Mouse (Mus musculus) lung, postnatal 0 days (tissue): ENCODE measurements around the gene Amer1. TPM values are rescaled to one million over a fixed set of nuclear protein-coding genes. Genes with fewer than 3 reads are reported as not detected.
A peak's percentile ranks its signal among the peaks of the same experiment; 100 is the strongest.

Experiments used
- ATAC-seq: fragments of 200-750 bp; cut with Nextera tagmentation; 2 replicates; pipeline ENCODE4 v1.8.0; 2017; ENCODE audit warnings: moderate library complexity
- DNase-seq: peaks from one replicate; pipeline ENCODE4 v3.0.0-alpha.2; 2016; ENCODE audit warnings: low spot score
- H3K27ac ChIP-seq: fragments of 300-500 bp; sonication (generic); 2 replicates; pipeline ENCODE4 v1.5.1; 2014; ENCODE audit warnings: antibody characterized with exemption, mild to moderate bottlenecking, low read length, mixed read lengths
- H3K27me3 ChIP-seq: fragments of 300-500 bp; sonication (generic); replicated peaks from 2 replicates; pipeline ENCODE4 v1.6.1; 2014; ENCODE audit warnings: low read length, mixed read lengths; ENCODE audit not compliant: insufficient read depth
- H3K36me3 ChIP-seq: fragments of 300-500 bp; sonication (generic); 2 replicates; pipeline ENCODE4 v1.6.1; 2014; ENCODE audit warnings: low read length, mixed read lengths; ENCODE audit not compliant: insufficient read depth
- H3K4me1 ChIP-seq: fragments of 300-500 bp; sonication (generic); 2 replicates; pipeline ENCODE4 v1.6.1; 2014; ENCODE audit warnings: antibody characterized with exemption, low read depth, low read length, mixed read lengths; ENCODE audit not compliant: insufficient read depth
- H3K4me2 ChIP-seq: fragments of 300-500 bp; sonication (generic); replicated peaks from 2 replicates; pipeline ENCODE4 v1.6.1; 2014; ENCODE audit warnings: low read depth, mild to moderate bottlenecking, low read length, moderate library complexity, mixed read lengths
- H3K4me3 ChIP-seq: fragments of 300-500 bp; sonication (generic); 2 replicates; pipeline ENCODE4 v1.5.1; 2014; ENCODE audit warnings: low read depth, low read length
- H3K9ac ChIP-seq: fragments of 300-500 bp; sonication (generic); replicated peaks from 2 replicates; pipeline ENCODE4 v1.6.1; 2014; ENCODE audit warnings: low read depth, mild to moderate bottlenecking
- H3K9me3 ChIP-seq: fragments of 300-500 bp; sonication (generic); 2 replicates; pipeline ENCODE4 v1.6.1; 2016; ENCODE audit warnings: low read length, mixed read lengths
- CTCF ChIP-seq: IDR thresholded peaks from 2 replicates; pipeline ENCODE4 v1.5.1; 2016; ENCODE audit warnings: antibody characterized with exemption, mild to moderate bottlenecking
- EP300 ChIP-seq: IDR thresholded peaks from 2 replicates; pipeline ENCODE4 v1.6.1; 2016; ENCODE audit warnings: antibody characterized with exemption, mild to moderate bottlenecking, control low read depth
- WGBS: fragments of 180-500 bp; shearing (Covaris S2); extraction: QIAGEN DNeasy Blood & Tissue Kit; methylation state at CpG from one replicate; pipeline ENCODE4 v1.1.7; 2014; 5-methylcytosine and 5-hydroxymethylcytosine counted together
- polyA plus RNA-seq: library from polyadenylated mRNA; unstranded; fragments of >200 nt; fragmentation: Nextera tagmentation; extraction: Ambion mirVana; gene quantifications from 2 replicates; pipeline ENCODE4 v1.2.1, GENCODE M21; 2015

Amer1 gene
- polyA plus RNA-seq, 1 experiment from 2014 or later = 7.9 TPM

GRCm38 (mm10) chrX:95442261-95442660 lies 2.4 kb downstream of the Amer1 start:
- no peak for DNase-seq
- no peaks in the 10 kb centered on the region for H3K9me3 ChIP-seq
- WGBS = 39% methylated on average over 1 of the region's 1 CpGs
- H3K4me3 ChIP-seq = no peak overlapping the region
- no peaks in the 10 kb centered on the region for H3K4me1 ChIP-seq
- no peaks in the 10 kb centered on the region for H3K36me3 ChIP-seq
- H3K27ac ChIP-seq = no peak overlapping the region
- no peak overlapping the region for H3K4me2 ChIP-seq
- H3K27me3 ChIP-seq = no peaks in the 10 kb centered on the region
- H3K9ac ChIP-seq = no peak overlapping the region
- TF ChIP-seq CTCF (no peak), EP300 (no peak)
- no peak for ATAC-seq

DNA sequence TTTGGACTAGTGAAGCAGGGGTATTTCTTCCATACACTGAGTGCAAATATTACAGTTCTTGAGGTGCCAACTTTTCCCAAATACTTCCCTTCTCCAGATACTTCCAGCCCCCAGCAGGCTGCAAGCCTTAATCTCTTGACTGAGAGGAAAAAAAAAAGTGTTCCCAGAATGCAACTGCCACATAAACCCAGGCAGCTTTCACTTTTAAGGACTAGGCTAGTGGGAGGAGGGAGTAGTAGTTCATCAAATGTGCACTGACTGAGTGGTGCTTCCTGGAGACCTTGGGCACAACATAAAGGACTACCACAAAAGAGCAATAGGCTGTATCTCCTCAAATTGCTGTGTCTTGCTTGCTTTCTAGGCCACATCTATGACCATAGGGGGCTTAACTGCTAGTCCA lies 3.4 kb downstream of the Amer1 start:
- H3K4me3 ChIP-seq = no peak overlapping the region
- no peaks in the 10 kb centered on the region for H3K9me3 ChIP-seq
- H3K27me3 ChIP-seq = no peaks in the 10 kb centered on the region
- TF ChIP-seq EP300 (no peak), CTCF (no peak)
- no peak overlapping the region for H3K9ac ChIP-seq
- no peaks in the 10 kb centered on the region for H3K36me3 ChIP-seq
- H3K4me1 ChIP-seq = no peaks in the 10 kb centered on the region
- no peak overlapping the region for H3K4me2 ChIP-seq
- ATAC-seq (no peak), DNase-seq (peak; percentile 22)
- H3K27ac ChIP-seq = no peak overlapping the region

DNA sequence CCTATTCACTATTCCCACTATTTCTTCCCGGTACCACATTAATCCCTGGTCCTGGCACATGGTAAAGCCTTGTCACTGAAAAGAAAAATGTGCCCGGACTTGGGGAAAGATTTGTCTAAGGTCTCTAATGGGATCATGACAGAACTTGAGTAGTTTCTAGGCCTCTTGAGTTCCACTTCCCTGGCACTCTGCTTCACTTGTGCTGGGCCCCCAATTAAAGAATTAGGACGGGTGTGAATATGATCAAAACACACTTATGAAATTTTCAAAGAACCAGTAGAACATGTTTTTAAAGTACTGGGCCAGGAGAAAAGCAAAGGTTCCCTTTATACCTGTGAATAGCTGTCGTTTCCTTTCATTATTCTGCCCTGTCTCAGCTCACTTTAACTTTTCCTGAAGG lies 6.2 kb downstream of the Amer1 start:
- ATAC-seq (peak; percentile 72), DNase-seq (peak; percentile 51)
- no peak overlapping the region for H3K9ac ChIP-seq
- H3K9me3 ChIP-seq = no peaks in the 10 kb centered on the region
- H3K36me3 ChIP-seq = no peaks in the 10 kb centered on the region
- 60% methylated on average over 4 of the region's 4 CpGs for WGBS
- H3K4me1 ChIP-seq = no peaks in the 10 kb centered on the region
- H3K4me3 ChIP-seq = no peak overlapping the region
- no peak overlapping the region for H3K27ac ChIP-seq
- no peaks in the 10 kb centered on the region for H3K27me3 ChIP-seq
- no peak overlapping the region for H3K4me2 ChIP-seq
- TF ChIP-seq EP300 = peak; percentile 53
- TF ChIP-seq CTCF = no peak

GRCm38 (mm10) chrX:95437236-95437635 lies 7.4 kb downstream of the Amer1 start:
- Histone ChIP-seq H3K36me3 (no peaks in the 10 kb centered on the region), H3K27me3 (no peaks in the 10 kb centered on the region), H3K9ac (no peak overlapping the region), H3K9me3 (no peaks in the 10 kb centered on the region), H3K4me3 (no peak overlapping the region), H3K27ac (no peak overlapping the region), H3K4me1 (no peaks in the 10 kb centered on the region), H3K4me2 (no peak overlapping the region)
- DNase-seq (no peak), ATAC-seq (no peak)
- 80% methylated on average over 1 of the region's 1 CpGs for WGBS
- TF ChIP-seq EP300 (no peak), CTCF (no peak)

DNA sequence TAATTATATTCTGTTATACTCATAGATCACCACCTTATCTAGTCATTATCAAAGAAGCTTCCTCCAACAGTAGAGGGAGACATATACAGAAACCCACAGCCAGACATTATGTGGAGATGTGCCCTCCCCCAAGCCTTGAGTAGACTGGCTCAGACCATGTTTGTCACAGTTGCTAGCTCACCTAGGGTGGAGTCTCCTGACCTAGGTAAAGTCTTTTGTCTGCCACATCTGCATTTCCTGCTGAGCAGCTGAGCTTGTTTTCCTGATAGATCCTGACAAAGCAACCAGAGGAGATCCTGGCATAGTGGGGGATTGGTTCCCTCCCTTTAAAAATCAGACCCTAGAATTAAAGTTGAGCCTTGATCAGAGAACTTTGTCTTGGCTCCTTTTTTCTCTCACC lies 71.6 kb downstream of the Amer1 start:
- H3K9ac ChIP-seq = no peak overlapping the region
- no peaks in the 10 kb centered on the region for H3K27me3 ChIP-seq
- no peaks in the 10 kb centered on the region for H3K4me1 ChIP-seq
- H3K4me3 ChIP-seq = no peak overlapping the region
- no peak overlapping the region for H3K4me2 ChIP-seq
- ATAC-seq (no peak), DNase-seq (no peak)
- H3K27ac ChIP-seq = no peak overlapping the region
- no peaks in the 10 kb centered on the region for H3K36me3 ChIP-seq
- no peak for TF ChIP-seq EP300
- no peak for TF ChIP-seq CTCF
- no peaks in the 10 kb centered on the region for H3K9me3 ChIP-seq

Other genes with a start within 250 kb of the Amer1 start
- gene Arhgef9, start 248.0 kb downstream of the Amer1 start, polyA plus RNA-seq = 4.2 and 5.1 TPM in 2 replicates
- gene Asb12, start 113.1 kb upstream of the Amer1 start, polyA plus RNA-seq = not detected in 2 replicates
- not detected in 2 replicates for gene Pfn5, start 113.2 kb upstream of the Amer1 start, polyA plus RNA-seq
- 5.3 and 6.0 TPM in 2 replicates for gene Zc4h2, start 213.6 kb upstream of the Amer1 start, polyA plus RNA-seq